Mouse (Mus musculus): ENCODE results near the gene Lbx1. TPM values are rescaled to one million over a fixed set of nuclear protein-coding genes. Genes with fewer than 3 reads are reported as not detected.

The Lbx1 gene
- total and polyA plus RNA-seq, 2 experiments from 2014 or later: not detected

DNA sequence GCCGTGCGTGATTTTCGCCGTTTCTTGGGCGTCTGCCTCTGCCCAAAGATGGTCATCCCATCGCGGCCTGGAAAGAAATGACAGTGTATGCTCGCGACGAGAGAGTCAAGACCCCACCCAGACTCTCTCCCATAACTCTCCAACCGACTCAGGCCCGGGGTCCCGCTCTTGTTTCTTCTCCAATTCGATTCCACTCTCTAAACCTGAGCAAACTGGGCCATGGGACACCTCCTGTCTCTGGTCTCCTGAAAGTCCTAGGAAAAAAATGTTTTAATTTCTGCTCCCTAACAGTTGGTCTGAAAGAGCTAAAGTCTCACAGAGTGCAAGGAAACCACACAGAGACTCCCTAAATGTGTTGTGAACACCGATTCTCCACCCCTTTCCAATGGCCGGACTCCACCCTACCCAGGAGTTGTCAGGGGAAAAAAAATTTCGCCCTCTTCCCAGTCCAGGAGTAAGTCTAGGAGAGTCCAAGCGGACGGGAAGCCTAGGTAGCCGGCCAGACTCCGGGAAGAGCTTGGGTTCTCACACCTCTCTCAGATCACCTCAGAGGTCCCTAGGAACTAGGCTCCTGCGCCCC, 1.3 kb downstream of the Lbx1 start:
- Histone ChIP-seq H3K9ac (replicated peaks; ENCODE audit: low read depth, low read length) (no peak overlapping the region), H3K27ac (ENCODE audit: low read depth) (no peak overlapping the region), H3K4me1 (ENCODE audit: control insufficient read depth, insufficient read depth) (peaks cover 18% of the 10 kb centered on the region; the same call in 1 of the 2 replicates), H3K4me3 (ENCODE audit: low read depth, low read length) (peak overlapping the region; percentile 47), H3K9me3 (replicated peaks; ENCODE audit: control insufficient read depth, low read length) (no peaks in the 10 kb centered on the region), H3K36me3 (replicated peaks; ENCODE audit: control insufficient read depth, insufficient read depth, low read length) (no peaks in the 10 kb centered on the region), H3K27me3 (ENCODE audit: control insufficient read depth, insufficient read depth, low read length) (peaks cover 99% of the 10 kb centered on the region), H3K4me2 (ENCODE audit: low read depth, low read length) (no peak overlapping the region)
- DNase-seq (ENCODE audit: low spot score): no peak
- no peak for ATAC-seq (ENCODE audit: insufficient read depth, low read depth)
- TF ChIP-seq EP300 (IDR thresholded peaks at IDR 0.05; ENCODE audit: low read depth) (no peak), CTCF (IDR thresholded peaks at IDR 0.05; ENCODE audit: low read depth) (no peak)
- 4% methylated on average over 22 of the region's 22 CpGs for WGBS

DNA sequence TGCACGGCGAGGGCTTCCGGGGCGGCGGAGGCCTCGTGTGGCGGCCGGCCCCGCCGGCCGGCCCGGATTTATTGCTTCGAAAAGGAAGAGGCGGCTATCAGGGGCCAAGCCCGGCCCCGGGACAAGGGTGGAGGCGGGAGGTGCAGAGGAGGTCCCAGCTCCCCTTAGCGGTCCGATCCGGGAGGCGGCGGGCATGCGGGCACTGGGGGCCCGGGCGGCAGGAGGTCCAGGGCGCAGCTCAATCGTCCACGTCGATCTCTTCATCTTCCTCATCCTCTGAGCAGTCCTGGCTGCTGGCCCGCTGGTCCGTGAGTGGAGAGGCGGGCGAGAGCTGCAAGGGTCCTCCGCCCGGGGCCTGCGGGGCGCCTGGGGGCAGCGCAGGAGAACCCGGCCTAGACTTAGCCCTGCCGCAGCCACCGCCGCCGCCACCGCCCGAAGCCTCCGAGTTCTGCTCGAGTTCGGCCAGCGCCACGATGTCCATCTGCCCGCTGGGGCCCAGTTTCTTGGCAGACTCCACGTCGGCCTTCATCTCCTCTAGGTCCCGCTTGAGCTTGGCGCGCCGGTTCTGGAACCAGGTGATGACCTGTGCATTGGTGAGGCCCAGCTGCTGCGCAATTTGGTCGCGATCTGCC, 2.0 kb downstream of the Lbx1 start:
- 2% methylated on average over 55 of the region's 60 CpGs for WGBS

DNA sequence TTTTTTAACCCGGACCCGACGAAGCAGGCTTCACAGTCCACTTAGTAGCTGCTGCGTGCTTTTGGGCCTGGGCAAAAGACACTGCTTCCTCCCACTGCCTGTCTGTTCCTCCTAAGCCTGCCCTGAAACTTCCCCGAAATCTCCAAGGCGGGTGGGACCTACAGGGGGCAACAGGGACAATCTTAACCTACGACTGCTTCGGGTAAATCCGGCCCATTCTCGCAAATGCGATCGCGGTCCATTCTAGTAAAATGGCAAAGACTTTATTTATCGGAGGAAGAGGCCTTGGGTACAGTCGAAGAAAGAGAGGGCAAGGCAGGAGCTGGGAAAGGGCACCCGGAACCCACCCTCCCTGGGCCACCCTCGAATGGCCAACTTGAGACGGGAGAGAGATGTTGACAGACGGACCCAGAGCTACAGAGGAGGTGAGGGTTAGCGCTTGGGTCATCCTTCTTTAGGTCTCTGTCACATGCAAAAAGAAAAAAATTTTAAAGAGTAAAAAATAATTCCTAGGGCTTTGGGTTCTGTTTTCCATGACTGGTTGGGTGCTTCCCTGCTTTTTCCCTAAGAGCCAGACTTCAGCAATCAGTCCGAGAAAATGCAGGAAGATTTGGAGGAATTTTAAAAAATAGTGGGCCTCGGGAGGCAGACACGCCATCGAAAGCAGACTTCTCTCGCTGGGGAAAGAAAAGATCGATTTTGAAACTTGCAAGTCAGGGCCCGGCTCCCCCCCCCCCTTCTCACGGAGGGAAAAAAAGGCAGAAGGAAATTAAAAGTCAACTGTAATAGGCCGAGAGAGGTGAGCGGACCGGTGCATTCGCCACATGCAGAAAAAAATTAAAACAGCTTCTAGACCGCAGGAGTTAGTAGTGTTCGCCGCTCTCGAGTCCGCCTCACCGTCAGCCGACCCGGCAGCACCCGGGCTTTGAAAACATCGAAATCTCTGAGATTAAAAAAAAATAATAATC, 2.9 kb downstream of the Lbx1 start:
- Histone ChIP-seq H3K27me3 (ENCODE audit: control insufficient read depth, insufficient read depth, low read length) (peaks cover 99% of the 10 kb centered on the region), H3K4me2 (ENCODE audit: low read depth, low read length) (0 out of 2 replicates have a peak overlapping the region, but pooled peaks have one; percentile 20), H3K27ac (ENCODE audit: low read depth) (no peak overlapping the region), H3K36me3 (replicated peaks; ENCODE audit: control insufficient read depth, insufficient read depth, low read length) (no peaks in the 10 kb centered on the region), H3K9me3 (replicated peaks; ENCODE audit: control insufficient read depth, low read length) (no peaks in the 10 kb centered on the region), H3K4me1 (ENCODE audit: control insufficient read depth, insufficient read depth) (peaks cover 18% of the 10 kb centered on the region; the same call in 1 of the 2 replicates), H3K4me3 (ENCODE audit: low read depth, low read length) (peak overlapping the region; percentile 29), H3K9ac (replicated peaks; ENCODE audit: low read depth, low read length) (no peak overlapping the region)
- ATAC-seq (ENCODE audit: insufficient read depth, low read depth) (no peak), DNase-seq (ENCODE audit: low spot score) (no peak)
- TF ChIP-seq CTCF (IDR thresholded peaks at IDR 0.05; ENCODE audit: low read depth) (no peak), EP300 (IDR thresholded peaks at IDR 0.05; ENCODE audit: low read depth) (no peak)
- 4% methylated on average over 42 of the region's 42 CpGs for WGBS

More for the DNA sequence above, 2.0 kb downstream of the Lbx1 start:
- peak overlapping the region; percentile 29 for H3K4me3 ChIP-seq (ENCODE audit: low read depth, low read length)
- DNase-seq (ENCODE audit: low spot score) (no peak), ATAC-seq (ENCODE audit: insufficient read depth, low read depth) (no peak)
- no peaks in the 10 kb centered on the region for H3K9me3 ChIP-seq (replicated peaks; ENCODE audit: control insufficient read depth, low read length)
- H3K9ac ChIP-seq (replicated peaks; ENCODE audit: low read depth, low read length): no peak overlapping the region
- H3K4me2 ChIP-seq (ENCODE audit: low read depth, low read length): peak overlapping the region; percentile 20; the same call in 1 of the 2 replicates
- H3K27me3 ChIP-seq (ENCODE audit: control insufficient read depth, insufficient read depth, low read length): peaks cover 99% of the 10 kb centered on the region
- no peaks in the 10 kb centered on the region for H3K36me3 ChIP-seq (replicated peaks; ENCODE audit: control insufficient read depth, insufficient read depth, low read length)
- TF ChIP-seq CTCF (IDR thresholded peaks at IDR 0.05; ENCODE audit: low read depth) (no peak), EP300 (IDR thresholded peaks at IDR 0.05; ENCODE audit: low read depth) (no peak)
- H3K4me1 ChIP-seq (ENCODE audit: control insufficient read depth, insufficient read depth): peaks cover 18% of the 10 kb centered on the region; the same call in 1 of the 2 replicates
- H3K27ac ChIP-seq (ENCODE audit: low read depth): no peak overlapping the region

DNA sequence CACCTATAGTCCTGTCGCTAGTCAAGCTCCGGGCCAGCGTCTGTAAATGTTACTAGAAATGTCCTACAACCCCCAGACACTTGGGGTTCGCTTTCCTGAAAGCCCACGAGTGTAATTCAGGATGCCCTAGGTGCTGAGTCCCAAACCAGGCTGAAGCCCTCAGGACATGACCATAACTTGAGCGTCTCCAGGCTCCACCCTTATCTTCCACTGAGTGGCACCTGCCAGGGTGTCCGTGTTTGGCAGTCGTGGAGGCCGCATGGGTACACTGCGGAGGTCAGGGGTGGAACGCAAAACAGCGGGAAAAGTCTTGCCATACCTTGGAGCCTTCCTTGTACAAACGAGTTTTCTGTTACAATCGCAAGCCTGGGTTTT, 3.6 kb downstream of the Lbx1 start:
- Histone ChIP-seq H3K4me1 (ENCODE audit: control insufficient read depth, insufficient read depth) (peaks cover 18% of the 10 kb centered on the region; the same call in 1 of the 2 replicates), H3K4me2 (ENCODE audit: low read depth, low read length) (peak overlapping the region; percentile 32; the same call in 1 of the 2 replicates), H3K27ac (ENCODE audit: low read depth) (no peak overlapping the region), H3K9me3 (replicated peaks; ENCODE audit: control insufficient read depth, low read length) (no peaks in the 10 kb centered on the region), H3K36me3 (replicated peaks; ENCODE audit: control insufficient read depth, insufficient read depth, low read length) (no peaks in the 10 kb centered on the region), H3K27me3 (ENCODE audit: control insufficient read depth, insufficient read depth, low read length) (peaks cover 99% of the 10 kb centered on the region), H3K9ac (replicated peaks; ENCODE audit: low read depth, low read length) (no peak overlapping the region), H3K4me3 (ENCODE audit: low read depth, low read length) (peak overlapping the region; percentile 27)
- 3% methylated on average over 14 of the region's 14 CpGs for WGBS
- ATAC-seq (ENCODE audit: insufficient read depth, low read depth) (no peak), DNase-seq (ENCODE audit: low spot score) (no peak)
- TF ChIP-seq EP300 (IDR thresholded peaks at IDR 0.05; ENCODE audit: low read depth) (no peak), CTCF (IDR thresholded peaks at IDR 0.05; ENCODE audit: low read depth) (no peak)

DNA sequence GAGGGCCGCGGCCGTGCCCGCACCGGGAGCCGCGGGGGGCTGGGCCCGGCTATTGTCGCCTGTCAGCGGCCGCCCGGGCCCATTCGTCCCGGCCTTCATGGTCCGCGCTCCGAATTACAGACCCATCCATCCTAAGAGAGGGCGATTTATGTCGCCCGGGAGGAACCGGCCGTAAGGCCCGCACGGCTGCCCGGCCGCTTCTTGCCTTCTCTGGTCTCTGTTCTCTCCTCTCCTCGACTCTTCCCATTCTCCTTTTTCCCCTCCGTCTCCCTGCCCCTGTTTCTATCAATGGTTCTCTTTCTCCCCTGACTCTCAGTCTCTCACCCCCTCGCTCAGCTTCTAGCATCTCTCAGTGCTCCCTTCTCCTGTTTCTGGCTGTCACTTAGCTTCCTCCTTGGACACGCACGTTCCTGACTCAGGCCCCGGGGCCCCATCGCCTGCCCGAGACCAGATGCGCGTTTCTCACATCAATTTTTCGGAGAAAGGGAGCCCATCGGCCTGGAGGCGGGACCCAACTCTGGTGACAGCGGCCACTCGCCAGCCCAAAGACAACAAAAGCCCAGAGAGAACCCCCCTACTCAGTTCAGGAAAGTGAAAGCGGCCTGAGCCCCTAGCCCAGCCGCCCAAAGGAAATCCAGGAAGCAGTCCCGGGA, 4.1 kb downstream of the Lbx1 start:
- TF ChIP-seq EP300 (IDR thresholded peaks at IDR 0.05; ENCODE audit: low read depth): no peak
- TF ChIP-seq CTCF (IDR thresholded peaks at IDR 0.05; ENCODE audit: low read depth): no peak
- H3K4me1 ChIP-seq (ENCODE audit: control insufficient read depth, insufficient read depth): peaks cover 16% of the 10 kb centered on the region; the same call in 1 of the 2 replicates
- no peaks in the 10 kb centered on the region for H3K36me3 ChIP-seq (replicated peaks; ENCODE audit: control insufficient read depth, insufficient read depth, low read length)
- WGBS: 1% methylated on average over 44 of the region's 44 CpGs
- no peak overlapping the region for H3K27ac ChIP-seq (ENCODE audit: low read depth)
- H3K4me2 ChIP-seq (ENCODE audit: low read depth, low read length): peak overlapping the region; percentile 32
- peak overlapping the region; percentile 27 for H3K4me3 ChIP-seq (ENCODE audit: low read depth, low read length)
- DNase-seq (ENCODE audit: low spot score): no peak
- no peaks in the 10 kb centered on the region for H3K9me3 ChIP-seq (replicated peaks; ENCODE audit: control insufficient read depth, low read length)
- no peak overlapping the region for H3K9ac ChIP-seq (replicated peaks; ENCODE audit: low read depth, low read length)
- ATAC-seq (ENCODE audit: insufficient read depth, low read depth): no peak
- H3K27me3 ChIP-seq (ENCODE audit: control insufficient read depth, insufficient read depth, low read length): peaks cover 99% of the 10 kb centered on the region
